Mouse (Mus musculus): ENCODE data around the gene Flot1.
A peak's percentile ranks its signal among the peaks of the same experiment; 100 is the strongest.

Flot1 gene

GRCm38 (mm10) chr17:35822964-35823937 is at the start of gene Flot1:
Gene Flot1, plus strand, starts transcription at chr17:35823230.
- DNase-seq (ENCODE audit: low read depth, low spot score), result peak; percentile 79

- no peak for DNase-seq (ENCODE audit: low read depth, low spot score)
These were observed 46.0 kb upstream of the Flot1 start for GRCm38 (mm10) chr17:35776811-35777609.

GRCm38 (mm10) chr17:35778965-35779364 is 44.1 kb upstream of the Flot1 start:
- no peak for DNase-seq (ENCODE audit: low read depth, low spot score)

GRCm38 (mm10) chr17:35779466-35780205 is 43.4 kb upstream of the Flot1 start:
- no peak for DNase-seq (ENCODE audit: low read depth, low spot score)

- no peak for DNase-seq (ENCODE audit: low read depth, low spot score)
These were observed 42.7 kb upstream of the Flot1 start for GRCm38 (mm10) chr17:35780362-35780761.

GRCm38 (mm10) chr17:35782398-35782797 is 40.6 kb upstream of the Flot1 start:
- DNase-seq (ENCODE audit: low read depth, low spot score), result no peak

GRCm38 (mm10) chr17:35782924-35783323 is 40.1 kb upstream of the Flot1 start:
- DNase-seq (ENCODE audit: low read depth, low spot score), result no peak

GRCm38 (mm10) chr17:35783944-35784343 is 39.1 kb upstream of the Flot1 start:
- no peak for DNase-seq (ENCODE audit: low read depth, low spot score)

- no peak for DNase-seq (ENCODE audit: low read depth, low spot score)
These were observed 37.9 kb upstream of the Flot1 start for GRCm38 (mm10) chr17:35785140-35785539.

- no peak for DNase-seq (ENCODE audit: low read depth, low spot score)
These were observed 35.5 kb upstream of the Flot1 start for GRCm38 (mm10) chr17:35787493-35787892.

GRCm38 (mm10) chr17:35788025-35788424 is 35.0 kb upstream of the Flot1 start:
- no peak for DNase-seq (ENCODE audit: low read depth, low spot score)

GRCm38 (mm10) chr17:35790933-35791332 is 32.1 kb upstream of the Flot1 start:
- DNase-seq (ENCODE audit: low read depth, low spot score), result no peak

- no peak for DNase-seq (ENCODE audit: low read depth, low spot score)
These were observed 30.2 kb upstream of the Flot1 start for GRCm38 (mm10) chr17:35792837-35793236.

GRCm38 (mm10) chr17:35795099-35795498 is 27.9 kb upstream of the Flot1 start:
- no peak for DNase-seq (ENCODE audit: low read depth, low spot score)

GRCm38 (mm10) chr17:35795656-35796055 is 27.4 kb upstream of the Flot1 start:
- DNase-seq (ENCODE audit: low read depth, low spot score), result no peak

- no peak for DNase-seq (ENCODE audit: low read depth, low spot score)
These were observed 26.2 kb upstream of the Flot1 start for GRCm38 (mm10) chr17:35796835-35797234.

- no peak for DNase-seq (ENCODE audit: low read depth, low spot score)
These were observed 22.1 kb upstream of the Flot1 start for GRCm38 (mm10) chr17:35800905-35801304.

GRCm38 (mm10) chr17:35803020-35803419 is 20.0 kb upstream of the Flot1 start:
- no peak for DNase-seq (ENCODE audit: low read depth, low spot score)

GRCm38 (mm10) chr17:35803858-35804399 is 19.1 kb upstream of the Flot1 start:
- DNase-seq (ENCODE audit: low read depth, low spot score), result no peak

- DNase-seq (ENCODE audit: low read depth, low spot score), result no peak
These were observed 15.0 kb upstream of the Flot1 start for GRCm38 (mm10) chr17:35808073-35808472.

- DNase-seq (ENCODE audit: low read depth, low spot score), result no peak
These were observed 13.6 kb upstream of the Flot1 start for GRCm38 (mm10) chr17:35809395-35809794.

Data from embryo, embryonic 11.5 days (tissue).